Mouse (Mus musculus) effector memory CD4-positive, alpha-beta T cell, adult 7 months (primary cell): ENCODE results near the gene Aasdh. TPM values are rescaled to one million over a fixed set of nuclear protein-coding genes. Genes with fewer than 3 reads are reported as not detected.

Source experiments
- polyA plus RNA-seq: library from polyadenylated mRNA; unstranded; fragments of 100-300 nt; shearing (Covaris generic); gene quantifications from one replicate; pipeline ENCODE4 v1.2.1, GENCODE M21; 2017

The Aasdh gene
- 17.1 TPM for polyA plus RNA-seq

GRCm38 (mm10) chr5:76905405-76906154 lies at the start of gene Aasdh:
TSS of gene Aasdh (minus strand) at chr5:76905514.

GRCm38 (mm10) chr5:76951106-76952027 lies 46.1 kb upstream of the Aasdh start, which contains the start of the genes Paics and Ppat:
TSS of gene Paics (plus strand) at chr5:76951307.
TSS of gene Ppat (minus strand) at chr5:76951578.

Other genes with a start within 250 kb of the Aasdh start
- gene C530008M17Rik, start 249.0 kb downstream of the Aasdh start, polyA plus RNA-seq: 3.4 TPM
- gene Paics, start 45.8 kb upstream of the Aasdh start, polyA plus RNA-seq: 64.4 TPM
- gene Ppat, start 46.1 kb upstream of the Aasdh start, polyA plus RNA-seq: 24.4 TPM
- 82.8 TPM for gene Srp72, start 69.2 kb upstream of the Aasdh start, polyA plus RNA-seq
- not detected for gene Arl9, start 98.5 kb upstream of the Aasdh start, polyA plus RNA-seq
- gene Thegl, start 110.5 kb upstream of the Aasdh start, polyA plus RNA-seq: not detected
- 632 TPM for gene Hopx, start 209.6 kb upstream of the Aasdh start, polyA plus RNA-seq